Mouse (Mus musculus) retina, postnatal 7 days (tissue): ENCODE data around the gene Etl4.
A peak's percentile ranks its signal among the peaks of the same experiment; 100 is the strongest.
"Not testable (repeated sequence)": the region's sequence is repeated elsewhere in the genome, so short reads cannot be mapped to it uniquely, and the experiment has no call there.

Source experiments
- DNase-seq: peaks from one replicate; pipeline ENCODE4 v3.0.0-alpha.2; 2012; ENCODE audit warnings: low read depth, low spot score

The Etl4 gene

GRCm38 (mm10) chr2:20653116-20653515, 743.5 kb downstream of the Etl4 start:
- DNase-seq: no peak

- no peak for DNase-seq
Measured at GRCm38 (mm10) chr2:20654058-20654457, 744.5 kb downstream of the Etl4 start.

- DNase-seq: no peak
Measured at GRCm38 (mm10) chr2:20654598-20655340, 745.2 kb downstream of the Etl4 start.

GRCm38 (mm10) chr2:20655341-20655612, 745.7 kb downstream of the Etl4 start:
- DNase-seq: no peak

GRCm38 (mm10) chr2:20657856-20658255, 748.3 kb downstream of the Etl4 start:
- no peak for DNase-seq

GRCm38 (mm10) chr2:20661841-20662240, 752.3 kb downstream of the Etl4 start:
- DNase-seq: no peak

- DNase-seq: no peak
Measured at GRCm38 (mm10) chr2:20662696-20663095, 753.1 kb downstream of the Etl4 start.

GRCm38 (mm10) chr2:20665309-20665971, 755.9 kb downstream of the Etl4 start:
- DNase-seq: no peak

GRCm38 (mm10) chr2:20666051-20666478, 756.5 kb downstream of the Etl4 start:
- peak; percentile 14 for DNase-seq

GRCm38 (mm10) chr2:20667876-20668275, 758.3 kb downstream of the Etl4 start:
- DNase-seq: no peak

GRCm38 (mm10) chr2:20668276-20669030, 758.9 kb downstream of the Etl4 start:
- DNase-seq: not testable (repeated sequence)

GRCm38 (mm10) chr2:20669367-20669766, 759.8 kb downstream of the Etl4 start:
- DNase-seq: no peak

- DNase-seq: no peak
Measured at GRCm38 (mm10) chr2:20671546-20672255, 762.1 kb downstream of the Etl4 start.

GRCm38 (mm10) chr2:20672281-20672680, 762.7 kb downstream of the Etl4 start:
- DNase-seq: no peak

GRCm38 (mm10) chr2:20672803-20673603, 763.4 kb downstream of the Etl4 start:
- DNase-seq: peak; percentile 43

GRCm38 (mm10) chr2:20676379-20676778, 766.8 kb downstream of the Etl4 start:
- DNase-seq: no peak

GRCm38 (mm10) chr2:20678793-20679192, 769.2 kb downstream of the Etl4 start:
- no peak for DNase-seq

GRCm38 (mm10) chr2:20682203-20682602, 772.6 kb downstream of the Etl4 start:
- not testable (repeated sequence) for DNase-seq

- no peak for DNase-seq
Measured at GRCm38 (mm10) chr2:20689389-20689788, 779.8 kb downstream of the Etl4 start.

- no peak for DNase-seq
Measured at GRCm38 (mm10) chr2:20692898-20693297, 783.3 kb downstream of the Etl4 start.

- DNase-seq: no peak
Measured at GRCm38 (mm10) chr2:20693772-20694171, 784.2 kb downstream of the Etl4 start.
